Mouse (Mus musculus) liver, postnatal 0 days (tissue): ENCODE measurements at regions not wholly inside any gene's neighbourhood (a gene's known extent, or its start where the extent isn't known, plus 50 kb on each side); places are given as distances from the start of the nearest gene placed in this dataset.
"Not testable (repeated sequence)": the region's sequence is repeated elsewhere in the genome, so short reads cannot be mapped to it uniquely, and the experiment has no call there.

Experiments
- ATAC-seq: fragments of 200-750 bp; cut with Nextera tagmentation; 2 replicates; pipeline ENCODE4 v1.8.0; 2017; ENCODE audit warnings: mild to moderate bottlenecking, moderate library complexity
- DNase-seq: peaks from one replicate; pipeline ENCODE4 v3.0.0-alpha.2; 2016
- H3K27ac ChIP-seq: fragments of 300-500 bp; sonication (generic); 2 replicates; pipeline ENCODE4 v1.5.1; 2014; ENCODE audit warnings: antibody characterized with exemption, moderate library complexity, mild to moderate bottlenecking, low read depth
- H3K27me3 ChIP-seq: fragments of 300-500 bp; sonication (generic); 2 replicates; pipeline ENCODE4 v1.6.1; 2014; ENCODE audit warnings: low read length, control low read depth, mixed read lengths; ENCODE audit not compliant: insufficient read depth
- H3K36me3 ChIP-seq: fragments of 300-500 bp; sonication (generic); replicated peaks from 2 replicates; pipeline ENCODE4 v1.6.1; 2014; ENCODE audit warnings: mild to moderate bottlenecking, control low read depth, low read length, moderate library complexity, mixed read lengths; ENCODE audit not compliant: insufficient read depth
- H3K4me1 ChIP-seq: fragments of 300-500 bp; sonication (generic); 2 replicates; pipeline ENCODE4 v1.6.1; 2014; ENCODE audit warnings: antibody characterized with exemption, mild to moderate bottlenecking, control low read depth; ENCODE audit not compliant: insufficient read depth
- H3K4me2 ChIP-seq: fragments of 300-500 bp; sonication (generic); 2 replicates; pipeline ENCODE4 v1.6.1; 2014; ENCODE audit warnings: low read depth, mild to moderate bottlenecking, low read length, moderate library complexity, mixed read lengths
- H3K4me3 ChIP-seq: fragments of 300-500 bp; sonication (generic); 2 replicates; pipeline ENCODE4 v1.5.1; 2014; ENCODE audit warnings: low read depth, low read length
- H3K9ac ChIP-seq: fragments of 300-500 bp; sonication (generic); replicated peaks from 2 replicates; pipeline ENCODE4 v1.6.1; 2014; ENCODE audit warnings: mild to moderate bottlenecking, moderate library complexity
- H3K9me3 ChIP-seq: fragments of 300-500 bp; sonication (generic); 2 replicates; pipeline ENCODE4 v1.6.1; 2016; ENCODE audit warnings: mild to moderate bottlenecking, control low read depth, low read length, mixed read lengths
- CTCF ChIP-seq: sonication (generic); IDR thresholded peaks from 2 replicates; pipeline ENCODE4 v1.5.1; 2016; ENCODE audit warnings: antibody characterized with exemption, low read depth
- EP300 ChIP-seq: IDR thresholded peaks from 2 replicates; pipeline ENCODE4 v1.6.1; 2016; ENCODE audit warnings: antibody characterized with exemption, low read depth, mild to moderate bottlenecking
- WGBS: fragments of 180-500 bp; shearing (Covaris S2); extraction: QIAGEN DNeasy Blood & Tissue Kit; methylation state at CpG from one replicate; pipeline ENCODE4 v1.1.7; 2014; ENCODE audit not compliant: insufficient replicate concordance; 5-methylcytosine and 5-hydroxymethylcytosine counted together

GRCm38 (mm10) chr11:113172497-113173140 is 390.6 kb downstream of the Sox9 start:
- peak; percentile 86 for DNase-seq
- peak overlapping the region; percentile 60 for H3K4me3 ChIP-seq
- WGBS, result 26% methylated on average over 15 of the region's 16 CpGs

DNA sequence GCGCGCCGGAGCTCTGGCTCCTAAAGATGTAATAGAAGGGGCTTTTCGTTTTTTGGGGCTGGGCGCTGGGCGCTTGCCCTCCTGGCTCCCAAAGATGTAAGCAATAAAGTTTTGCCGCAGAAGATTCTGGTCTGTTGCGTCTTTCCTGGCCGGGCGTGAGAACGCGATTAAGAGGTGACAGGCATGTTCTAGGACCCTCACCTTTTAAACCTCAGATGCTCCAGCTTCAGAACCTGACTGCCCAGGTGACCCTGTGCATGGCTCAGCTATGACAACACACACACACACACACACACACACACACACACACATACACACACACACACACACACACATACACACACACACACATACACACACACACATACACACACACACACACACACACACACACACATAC is 391.3 kb downstream of the Sox9 start:
- not testable (repeated sequence) for H3K4me1 ChIP-seq, H3K9me3 ChIP-seq, H3K27me3 ChIP-seq, H3K9ac ChIP-seq, H3K36me3 ChIP-seq, ATAC-seq, DNase-seq
- Histone ChIP-seq H3K4me2 (peak overlapping the region; percentile 58), H3K4me3 (peak overlapping the region; percentile 22; the same call in 1 of the 2 replicates), H3K27ac (peak overlapping the region; percentile 67)
- WGBS, result 27% methylated on average over 9 of the region's 12 CpGs

More at GRCm38 (mm10) chr11:113172497-113173140, 390.6 kb downstream of the Sox9 start:
- TF ChIP-seq EP300, result no peak
- peak; percentile 96 for TF ChIP-seq CTCF
- peak overlapping the region; percentile 79 for H3K27ac ChIP-seq
- H3K36me3 ChIP-seq, result no peaks in the 10 kb centered on the region
- H3K9ac ChIP-seq, result peak overlapping the region; percentile 60
- peak; percentile 85 for ATAC-seq
- H3K4me1 ChIP-seq, result peaks cover 8% of the 10 kb centered on the region; the same call in 1 of the 2 replicates
- H3K27me3 ChIP-seq, result no peaks in the 10 kb centered on the region
- H3K9me3 ChIP-seq, result no peaks in the 10 kb centered on the region
- peak overlapping the region; percentile 69 for H3K4me2 ChIP-seq

GRCm38 (mm10) chr11:113174011-113174507 is 392.0 kb downstream of the Sox9 start:
- peak overlapping the region; percentile 69; the same call in 1 of the 2 replicates for H3K27ac ChIP-seq
- 38% methylated on average over 5 of the region's 5 CpGs for WGBS
- TF ChIP-seq EP300 (no peak), CTCF (no peak)
- H3K36me3 ChIP-seq, result no peaks in the 10 kb centered on the region
- H3K9me3 ChIP-seq, result no peaks in the 10 kb centered on the region
- H3K9ac ChIP-seq, result no peak overlapping the region
- peak; percentile 66 for ATAC-seq
- no peak for DNase-seq
- no peak overlapping the region for H3K4me3 ChIP-seq
- H3K27me3 ChIP-seq, result no peaks in the 10 kb centered on the region
- peaks cover 8% of the 10 kb centered on the region; the same call in 1 of the 2 replicates for H3K4me1 ChIP-seq
- no peak overlapping the region for H3K4me2 ChIP-seq

GRCm38 (mm10) chr11:113175323-113175722 is 393.3 kb downstream of the Sox9 start:
- no peak overlapping the region for H3K9ac ChIP-seq
- H3K9me3 ChIP-seq, result no peaks in the 10 kb centered on the region
- peak; percentile 82 for TF ChIP-seq CTCF
- no peak for TF ChIP-seq EP300
- peak; percentile 63 for DNase-seq
- WGBS, result 30% methylated on average over 6 of the region's 6 CpGs
- no peak for ATAC-seq
- H3K36me3 ChIP-seq, result no peaks in the 10 kb centered on the region
- H3K4me3 ChIP-seq, result no peak overlapping the region
- no peak overlapping the region for H3K4me2 ChIP-seq
- H3K27ac ChIP-seq, result no peak overlapping the region
- H3K4me1 ChIP-seq, result peaks cover 8% of the 10 kb centered on the region; the same call in 1 of the 2 replicates
- no peaks in the 10 kb centered on the region for H3K27me3 ChIP-seq

- peaks cover 8% of the 10 kb centered on the region; the same call in 1 of the 2 replicates for H3K4me1 ChIP-seq
- H3K4me3 ChIP-seq, result no peak overlapping the region
- H3K9ac ChIP-seq, result no peak overlapping the region
- H3K4me2 ChIP-seq, result no peak overlapping the region
- DNase-seq (peak; percentile 60), ATAC-seq (no peak)
- H3K36me3 ChIP-seq, result no peaks in the 10 kb centered on the region
- H3K27ac ChIP-seq, result no peak overlapping the region
- no peaks in the 10 kb centered on the region for H3K27me3 ChIP-seq
- no peaks in the 10 kb centered on the region for H3K9me3 ChIP-seq
- TF ChIP-seq EP300 (no peak), CTCF (peak; percentile 79)
- WGBS, result 19% methylated on average over 7 of the region's 7 CpGs
Observed at GRCm38 (mm10) chr11:113176183-113176582, 394.2 kb downstream of the Sox9 start.

DNA sequence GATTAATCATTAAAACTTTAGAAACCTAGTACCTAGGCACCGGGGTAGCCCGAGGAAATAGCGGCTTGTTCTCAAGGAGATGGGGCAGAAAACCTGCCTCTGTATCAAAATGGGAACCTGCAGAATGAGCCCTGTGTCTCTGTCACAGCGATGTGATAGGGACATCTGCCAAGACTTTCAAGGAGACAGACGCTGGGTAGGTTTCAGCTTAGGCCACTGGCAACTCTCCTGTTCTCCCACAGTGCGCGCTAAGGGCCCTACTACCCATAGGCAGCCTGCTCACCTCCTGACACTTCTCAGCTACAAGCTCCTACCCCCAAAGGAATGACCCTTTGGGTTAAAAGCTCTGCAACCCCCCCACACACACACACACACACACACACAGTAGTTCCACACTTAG is 396.4 kb downstream of the Sox9 start:
- 0 out of 2 replicates have a peak, but pooled peaks cover 6% of the 10 kb centered on the region for H3K4me1 ChIP-seq
- no peaks in the 10 kb centered on the region for H3K36me3 ChIP-seq
- WGBS, result 76% methylated on average over 7 of the region's 7 CpGs

More for the DNA sequence above, 396.4 kb downstream of the Sox9 start:
- no peak overlapping the region for H3K4me3 ChIP-seq
- no peak for TF ChIP-seq CTCF
- no peak for TF ChIP-seq EP300
- H3K4me2 ChIP-seq, result no peak overlapping the region
- H3K27me3 ChIP-seq, result no peaks in the 10 kb centered on the region
- no peak overlapping the region for H3K9ac ChIP-seq
- no peaks in the 10 kb centered on the region for H3K9me3 ChIP-seq
- DNase-seq (no peak), ATAC-seq (no peak)
- no peak overlapping the region for H3K27ac ChIP-seq
